Mouse (Mus musculus): ENCODE measurements at regions not wholly inside any gene's neighbourhood (a gene's known extent, or its start where the extent isn't known, plus 50 kb on each side); places are given as distances from the start of the nearest gene placed in this dataset.

- TF ChIP-seq POLR2A (IDR thresholded peaks at IDR 0.05; ENCODE audit: borderline replicate concordance, extremely low read depth, insufficient read depth, insufficient read length, poor library complexity, severe bottlenecking) (no peak), CTCF (IDR thresholded peaks at IDR 0.05; ENCODE audit: borderline replicate concordance, extremely low read depth, insufficient read depth, insufficient read length) (no peak)
- peak; percentile 78 for DNase-seq (ENCODE audit: low read depth)
Observed at GRCm38 (mm10) chr8:97733338-97733737, 1682.9 kb downstream of the Cdh8 start.

DNA sequence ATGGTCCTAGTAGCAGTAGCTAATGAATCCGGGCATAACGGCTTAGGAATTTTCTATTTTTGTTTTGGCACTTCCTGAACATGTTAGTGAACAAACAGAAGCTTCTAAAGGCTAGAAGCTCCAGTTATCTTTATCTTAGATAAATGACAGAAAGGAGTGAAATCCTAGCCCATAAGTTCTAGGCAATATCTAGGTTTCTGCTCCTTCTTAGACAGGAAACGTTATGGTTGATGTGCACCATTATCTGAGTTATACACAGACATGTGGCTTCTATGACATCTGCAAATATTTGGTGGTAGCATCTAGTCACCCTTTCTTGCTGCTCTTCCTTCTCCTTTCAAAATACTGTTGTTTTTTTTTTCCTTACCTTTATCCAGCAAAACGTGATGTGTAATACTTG lies 1693.6 kb downstream of the Cdh8 start:
- no peak for DNase-seq (ENCODE audit: low read depth)
- TF ChIP-seq POLR2A (IDR thresholded peaks at IDR 0.05; ENCODE audit: borderline replicate concordance, extremely low read depth, insufficient read depth, insufficient read length, poor library complexity, severe bottlenecking) (no peak), CTCF (IDR thresholded peaks at IDR 0.05; ENCODE audit: borderline replicate concordance, extremely low read depth, insufficient read depth, insufficient read length) (no peak)

DNA sequence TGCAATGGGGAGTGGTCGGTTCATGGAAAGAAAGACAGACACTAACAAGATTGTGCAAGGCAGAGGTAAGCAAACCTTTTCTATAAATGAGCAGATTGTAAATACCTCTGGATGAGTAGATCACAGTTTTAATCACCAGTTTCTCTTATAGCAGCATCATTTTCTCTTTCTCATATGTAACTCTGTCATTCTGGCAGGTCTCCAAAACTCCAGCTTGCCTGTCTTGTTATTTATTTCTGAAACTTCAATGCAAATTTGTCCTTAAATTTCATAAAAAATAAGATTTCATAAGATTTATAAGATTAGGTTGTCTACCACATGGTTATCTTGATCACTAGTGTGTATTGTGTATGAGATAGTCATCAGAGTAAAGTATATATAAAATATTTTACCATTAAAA lies 1714.6 kb downstream of the Cdh8 start:
- TF ChIP-seq CTCF (IDR thresholded peaks at IDR 0.05; ENCODE audit: borderline replicate concordance, extremely low read depth, insufficient read depth, insufficient read length) (no peak), POLR2A (IDR thresholded peaks at IDR 0.05; ENCODE audit: borderline replicate concordance, extremely low read depth, insufficient read depth, insufficient read length, poor library complexity, severe bottlenecking) (no peak)
- peak; percentile 54 for DNase-seq (ENCODE audit: low read depth)

DNA sequence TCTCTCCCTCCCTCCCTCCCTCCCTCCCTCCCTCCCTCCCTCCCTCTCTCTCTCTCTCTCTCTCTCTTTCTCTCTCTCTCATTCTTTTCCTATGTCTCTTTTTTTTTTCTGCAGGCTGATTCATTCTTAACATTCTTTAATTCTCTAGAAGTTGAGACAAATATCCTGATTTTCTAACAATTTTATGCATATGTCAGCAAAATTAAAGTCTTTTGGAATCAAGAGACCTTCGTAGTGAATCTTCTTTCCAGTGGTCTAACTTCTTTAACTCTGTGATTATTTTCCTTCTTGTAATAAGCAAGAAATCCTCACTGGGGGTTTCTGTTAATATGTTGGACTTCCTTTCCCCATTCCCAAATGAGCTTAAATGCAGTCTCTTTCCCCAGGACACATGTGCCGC lies 1751.9 kb downstream of the Cdh8 start:
- TF ChIP-seq CTCF (IDR thresholded peaks at IDR 0.05; ENCODE audit: borderline replicate concordance, extremely low read depth, insufficient read depth, insufficient read length): no peak
- no peak for DNase-seq (ENCODE audit: low read depth)

DNA sequence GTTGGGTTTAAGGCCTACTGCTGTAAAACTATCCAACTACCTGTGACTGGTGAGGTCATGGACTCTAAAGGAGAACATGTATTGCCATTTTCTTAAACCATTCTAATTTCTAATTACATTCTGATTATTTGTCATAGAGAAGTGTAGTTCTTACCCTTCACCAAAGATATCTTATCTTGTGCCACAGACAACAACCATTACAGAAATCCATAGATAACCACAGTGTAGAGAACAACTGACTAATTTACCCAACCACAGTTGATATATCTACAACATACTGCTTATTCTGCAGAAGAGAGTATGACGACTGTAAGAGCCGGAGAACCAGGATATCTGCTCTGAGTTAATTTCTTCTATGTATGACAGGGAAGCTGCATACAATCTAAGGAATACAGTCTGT lies 1754.1 kb downstream of the Cdh8 start:
- DNase-seq (ENCODE audit: low read depth): no peak
- TF ChIP-seq CTCF (IDR thresholded peaks at IDR 0.05; ENCODE audit: borderline replicate concordance, extremely low read depth, insufficient read depth, insufficient read length) (no peak), POLR2A (IDR thresholded peaks at IDR 0.05; ENCODE audit: borderline replicate concordance, extremely low read depth, insufficient read depth, insufficient read length, poor library complexity, severe bottlenecking) (no peak)

DNA sequence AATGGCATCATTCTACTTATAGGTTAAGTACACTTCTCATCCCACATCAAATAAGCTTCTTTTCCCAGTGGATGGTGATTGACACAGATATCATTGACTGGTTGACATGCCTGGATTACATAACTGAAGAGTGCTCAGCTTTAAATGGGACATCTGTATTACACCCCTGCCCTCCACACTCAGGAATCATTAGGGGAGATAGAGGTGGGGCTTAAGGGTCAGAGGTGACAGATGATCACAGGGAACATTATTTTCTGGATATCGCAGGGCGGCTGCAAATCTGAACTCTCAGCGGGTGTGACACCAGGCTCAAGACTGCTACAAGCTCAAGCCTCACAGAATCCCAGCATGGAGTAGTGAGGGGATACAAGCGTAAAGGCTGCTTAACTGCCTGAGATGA lies 1763.5 kb upstream of the Got2 start:
- DNase-seq (ENCODE audit: low read depth): peak; percentile 53
- TF ChIP-seq POLR2A (IDR thresholded peaks at IDR 0.05; ENCODE audit: borderline replicate concordance, extremely low read depth, insufficient read depth, insufficient read length, poor library complexity, severe bottlenecking) (no peak), CTCF (IDR thresholded peaks at IDR 0.05; ENCODE audit: borderline replicate concordance, extremely low read depth, insufficient read depth, insufficient read length) (no peak)

DNA sequence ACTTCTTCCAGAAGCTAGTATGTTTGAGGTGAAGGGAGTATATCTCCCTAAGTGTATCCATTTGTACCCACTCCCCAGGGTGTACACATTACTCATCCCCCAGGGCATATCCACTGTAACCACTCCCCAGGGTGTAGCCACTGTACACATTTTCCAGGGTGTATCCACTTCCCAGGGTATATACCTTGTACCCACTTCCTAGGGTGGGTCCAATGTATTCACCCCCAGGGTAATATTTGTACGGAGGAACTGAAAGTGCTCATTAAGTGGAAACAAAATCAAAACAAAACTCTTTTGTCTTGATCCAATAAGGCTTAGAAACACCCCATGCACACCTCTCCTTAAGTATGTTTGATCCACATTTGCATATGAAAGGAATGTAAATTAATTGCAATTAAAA lies 1744.6 kb upstream of the Got2 start:
- no peak for DNase-seq (ENCODE audit: low read depth)

More for the DNA sequence above, 1744.6 kb upstream of the Got2 start:
- no peak for TF ChIP-seq POLR2A (IDR thresholded peaks at IDR 0.05; ENCODE audit: borderline replicate concordance, extremely low read depth, insufficient read depth, insufficient read length, poor library complexity, severe bottlenecking)

Measured in brain, embryonic 14.5 days (tissue).